Mouse (Mus musculus) thymus, adult 2 months (tissue): ENCODE measurements around the gene Plxnb1. TPM values are rescaled to one million over a fixed set of nuclear protein-coding genes. Genes with fewer than 3 reads are reported as not detected.

Source experiments
- DNase-seq: peaks from one replicate; pipeline ENCODE4 v3.0.0; 2021
- H3K27ac ChIP-seq: fragments of 200-500 bp; 2 replicates; pipeline ENCODE4 v1.5.1; 2012; ENCODE audit warnings: low read length, control low read depth; ENCODE audit not compliant: control insufficient read depth, insufficient read depth
- H3K27me3 ChIP-seq: fragments of 200-500 bp; 2 replicates; pipeline ENCODE4 v1.6.1; 2012; ENCODE audit warnings: mild to moderate bottlenecking, low read length, moderate library complexity, mixed read lengths; ENCODE audit not compliant: control insufficient read depth, insufficient read depth
- H3K36me3 ChIP-seq: fragments of 200-500 bp; 2 replicates; pipeline ENCODE4 v1.6.1; 2012; ENCODE audit warnings: mild to moderate bottlenecking, low read length, moderate library complexity; ENCODE audit not compliant: control insufficient read depth, insufficient read depth
- H3K4me1 ChIP-seq: fragments of 200-500 bp; replicated peaks from 2 replicates; pipeline ENCODE4 v1.6.1; 2012; ENCODE audit warnings: low read length; ENCODE audit not compliant: control insufficient read depth, insufficient read depth
- H3K4me3 ChIP-seq: fragments of 200-500 bp; 2 replicates; pipeline ENCODE4 v1.5.1; 2012; ENCODE audit warnings: mild to moderate bottlenecking, low read length, control low read depth, moderate library complexity; ENCODE audit not compliant: control insufficient read depth, insufficient read depth
- CTCF ChIP-seq: fragments of 200-500 bp; IDR thresholded peaks from 2 replicates; pipeline ENCODE4 v1.5.1; 2012; ENCODE audit warnings: mild to moderate bottlenecking, control low read depth, low read length, moderate library complexity, borderline replicate concordance; ENCODE audit not compliant: control insufficient read depth, poor library complexity, insufficient read depth; ENCODE audit errors: extremely low read depth
- POLR2A ChIP-seq: fragments of 200-500 bp; IDR thresholded peaks from 2 replicates; pipeline ENCODE4 v1.6.1; 2012; ENCODE audit warnings: mild to moderate bottlenecking, low read length, control low read depth, moderate library complexity; ENCODE audit not compliant: control insufficient read depth, poor library complexity, insufficient read depth; ENCODE audit errors: extremely low read depth
- WGBS: fragments of 180-500 bp; shearing (Covaris S2); methylation state at CpG from one replicate; pipeline ENCODE4 v1.1.7; 2018; 5-methylcytosine and 5-hydroxymethylcytosine counted together
- polyA plus RNA-seq: library from polyadenylated mRNA; depleted of rRNA; stranded (reverse); fragments of >200 nt; gene quantifications from 2 replicates; pipeline ENCODE4 v1.2.3, GENCODE M21; 2012; rRNA removed

The Plxnb1 gene
- 22.4 and 25.6 TPM in 2 replicates for polyA plus RNA-seq

- DNase-seq, result peak; percentile 76
- H3K27me3 ChIP-seq, result no peaks in the 10 kb centered on the region
Observed at GRCm38 (mm10) chr9:109095137-109095982, at the start of gene Plxnb1. TSS of gene Plxnb1 (plus strand) at chr9:109095389.

GRCm38 (mm10) chr9:109046306-109046705 lies 48.9 kb upstream of the Plxnb1 start:
- H3K27ac ChIP-seq, result no peak overlapping the region

More at GRCm38 (mm10) chr9:109095137-109095982, at the start of gene Plxnb1:
- H3K36me3 ChIP-seq, result no peaks in the 10 kb centered on the region
- peak within 1 kb of the TSS; percentile 84 for H3K4me3 ChIP-seq
- WGBS, result under 1% methylated on average over 101 of the region's 102 CpGs
- H3K4me1 ChIP-seq, result peaks cover 18% of the 10 kb centered on the region
- TF ChIP-seq CTCF, result 0 out of 2 replicates have a peak, but pooled peaks have one; percentile 30
- 0 out of 2 replicates have a peak, but pooled peaks have one; percentile 26 for TF ChIP-seq POLR2A
- no peak within 1 kb of the TSS; the same call in 1 of the 2 replicates for H3K27ac ChIP-seq

GRCm38 (mm10) chr9:109049316-109049715 lies 45.9 kb upstream of the Plxnb1 start:
- TF ChIP-seq POLR2A (no peak), CTCF (no peak)
- no peak overlapping the region for H3K27ac ChIP-seq
- H3K27me3 ChIP-seq, result no peaks in the 10 kb centered on the region
- DNase-seq, result no peak
- peaks cover 44% of the 10 kb centered on the region for H3K4me1 ChIP-seq
- 81% methylated on average over 7 of the region's 7 CpGs for WGBS
- H3K36me3 ChIP-seq, result no peaks in the 10 kb centered on the region
- no peak overlapping the region for H3K4me3 ChIP-seq

More at GRCm38 (mm10) chr9:109046306-109046705, 48.9 kb upstream of the Plxnb1 start:
- no peaks in the 10 kb centered on the region for H3K36me3 ChIP-seq
- peaks cover 16% of the 10 kb centered on the region for H3K4me1 ChIP-seq
- WGBS, result 40% methylated on average over 5 of the region's 5 CpGs
- peak; percentile 81 for DNase-seq
- H3K27me3 ChIP-seq, result no peaks in the 10 kb centered on the region
- H3K4me3 ChIP-seq, result no peak overlapping the region
- TF ChIP-seq CTCF (peak; percentile 85; the same call in 1 of the 2 replicates), POLR2A (no peak)

GRCm38 (mm10) chr9:109049996-109050673 lies 45.1 kb upstream of the Plxnb1 start:
- peaks cover 52% of the 10 kb centered on the region for H3K4me1 ChIP-seq
- H3K4me3 ChIP-seq, result peak overlapping the region; percentile 35
- no peak for DNase-seq
- WGBS, result 68% methylated on average over 9 of the region's 9 CpGs
- H3K27me3 ChIP-seq, result no peaks in the 10 kb centered on the region
- no peak for TF ChIP-seq CTCF
- TF ChIP-seq POLR2A, result no peak
- no peaks in the 10 kb centered on the region for H3K36me3 ChIP-seq
- peak overlapping the region; percentile 98 for H3K27ac ChIP-seq

- no peaks in the 10 kb centered on the region for H3K36me3 ChIP-seq
- peak overlapping the region; percentile 35 for H3K4me3 ChIP-seq
- no peak for TF ChIP-seq CTCF
- no peak for TF ChIP-seq POLR2A
- peaks cover 57% of the 10 kb centered on the region for H3K4me1 ChIP-seq
- H3K27ac ChIP-seq, result peak overlapping the region; percentile 98
- no peak for DNase-seq
- WGBS, result 8% methylated on average over 3 of the region's 3 CpGs
- no peaks in the 10 kb centered on the region for H3K27me3 ChIP-seq
Observed at GRCm38 (mm10) chr9:109050674-109050997, 44.6 kb upstream of the Plxnb1 start.

GRCm38 (mm10) chr9:109051011-109051501 lies 44.1 kb upstream of the Plxnb1 start:
- peaks cover 61% of the 10 kb centered on the region for H3K4me1 ChIP-seq
- no peaks in the 10 kb centered on the region for H3K27me3 ChIP-seq
- H3K27ac ChIP-seq, result peak overlapping the region; percentile 98
- DNase-seq, result peak; percentile 62
- H3K4me3 ChIP-seq, result peak overlapping the region; percentile 72
- 5% methylated on average over 13 of the region's 13 CpGs for WGBS
- TF ChIP-seq POLR2A (no peak), CTCF (0 out of 2 replicates have a peak, but pooled peaks have one; percentile 51)
- peaks cover under 1% of the 10 kb centered on the region; the same call in 1 of the 2 replicates for H3K36me3 ChIP-seq
